Mouse (Mus musculus): Measurements from ENCODE around the gene March2. TPM values are rescaled to one million over a fixed set of nuclear protein-coding genes. Genes with fewer than 3 reads are reported as not detected.

March2 gene
- polyA plus RNA-seq, 1 experiment from 2014 or later = 86.7 TPM

- Histone ChIP-seq H3K27me3 (no peaks in the 10 kb centered on the region), H3K36me3 (peaks cover 11% of the 10 kb centered on the region), H3K4me3 (no peak overlapping the region), H3K4me1 (replicated peaks) (peaks cover 11% of the 10 kb centered on the region; the same call in 1 of the 2 replicates), H3K4me2 (no peak overlapping the region), H3K27ac (replicated peaks) (no peak overlapping the region), H3K9ac (no peak overlapping the region), H3K9me3 (no peaks in the 10 kb centered on the region)
- WGBS = 85% methylated on average over 5 of the region's 5 CpGs
- ATAC-seq (ENCODE audit: low FRiP score, low read depth) = no peak
These were observed 5.2 kb downstream of the March2 start for GRCm38 (mm10) chr17:33713271-33713670.

DNA sequence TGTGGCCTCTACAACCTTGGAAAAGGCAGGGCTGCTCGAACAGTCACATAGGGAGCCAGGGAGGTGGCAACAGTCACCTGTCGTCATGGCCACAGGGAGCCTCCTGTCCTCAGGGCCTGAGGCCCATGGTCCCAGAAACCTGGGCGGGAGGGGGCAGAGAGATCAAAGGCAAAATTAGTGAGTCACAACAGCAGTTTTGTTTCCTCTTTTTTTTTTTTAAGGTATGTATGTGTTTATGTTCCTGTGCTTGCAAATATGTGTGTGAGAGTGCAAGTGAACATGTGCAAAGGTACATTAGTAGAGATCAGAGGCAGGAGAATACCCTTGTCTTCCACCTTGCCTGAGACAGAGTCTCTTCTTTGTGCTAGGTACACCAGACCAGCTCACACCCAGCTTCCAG, 8.6 kb downstream of the March2 start:
- WGBS = 76% methylated on average over 3 of the region's 3 CpGs
- ATAC-seq (ENCODE audit: low FRiP score, low read depth) = no peak
- Histone ChIP-seq H3K4me1 (replicated peaks) (no peaks in the 10 kb centered on the region), H3K36me3 (peaks cover 25% of the 10 kb centered on the region), H3K4me3 (no peak overlapping the region), H3K4me2 (no peak overlapping the region), H3K9ac (no peak overlapping the region), H3K9me3 (no peaks in the 10 kb centered on the region), H3K27me3 (no peaks in the 10 kb centered on the region), H3K27ac (replicated peaks) (no peak overlapping the region)

DNA sequence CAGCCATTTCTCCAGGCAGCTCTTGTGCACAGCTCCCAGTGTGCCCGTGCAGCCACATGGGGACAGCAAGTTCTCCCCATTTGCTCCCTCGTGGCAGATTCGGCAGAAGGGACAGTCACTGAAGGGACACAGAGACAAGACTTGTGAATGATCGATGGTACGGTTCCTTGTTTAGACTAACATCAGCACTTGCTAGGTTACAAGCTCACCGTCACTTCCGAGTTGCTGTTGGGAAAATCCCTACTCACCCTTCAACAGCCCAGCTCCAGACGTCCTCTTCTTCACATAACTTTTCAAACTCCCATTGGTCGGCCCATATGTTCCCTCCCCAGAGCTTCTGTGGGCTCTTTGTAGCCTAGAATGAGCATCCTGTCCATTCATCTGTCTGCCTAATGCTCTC, 15.4 kb downstream of the March2 start:
- peaks cover 40% of the 10 kb centered on the region for H3K36me3 ChIP-seq
- H3K27me3 ChIP-seq = no peaks in the 10 kb centered on the region
- H3K9me3 ChIP-seq = no peaks in the 10 kb centered on the region
- WGBS = 92% methylated on average over 9 of the region's 9 CpGs
- ATAC-seq (ENCODE audit: low FRiP score, low read depth) = no peak
- H3K4me2 ChIP-seq = no peak overlapping the region
- no peak overlapping the region for H3K27ac ChIP-seq (replicated peaks)
- H3K4me3 ChIP-seq = no peak overlapping the region
- H3K4me1 ChIP-seq (replicated peaks) = no peaks in the 10 kb centered on the region
- no peak overlapping the region for H3K9ac ChIP-seq

- Histone ChIP-seq H3K27me3 (no peaks in the 10 kb centered on the region), H3K4me1 (replicated peaks) (no peaks in the 10 kb centered on the region), H3K9ac (no peak overlapping the region), H3K4me3 (no peak overlapping the region), H3K27ac (replicated peaks) (no peak overlapping the region), H3K36me3 (peaks cover 45% of the 10 kb centered on the region), H3K4me2 (no peak overlapping the region), H3K9me3 (no peaks in the 10 kb centered on the region)
- no peak for ATAC-seq (ENCODE audit: low FRiP score, low read depth)
- 89% methylated on average over 1 of the region's 1 CpGs for WGBS
These were observed 16.3 kb downstream of the March2 start for GRCm38 (mm10) chr17:33702178-33702577.

GRCm38 (mm10) chr17:33695471-33695870, 23.0 kb downstream of the March2 start:
- Histone ChIP-seq H3K27ac (replicated peaks) (no peak overlapping the region), H3K4me1 (replicated peaks) (no peaks in the 10 kb centered on the region), H3K4me3 (no peak overlapping the region), H3K36me3 (peaks cover 61% of the 10 kb centered on the region), H3K9ac (no peak overlapping the region), H3K27me3 (no peaks in the 10 kb centered on the region), H3K9me3 (no peaks in the 10 kb centered on the region), H3K4me2 (no peak overlapping the region)
- WGBS = 90% methylated on average over 1 of the region's 1 CpGs
- ATAC-seq (ENCODE audit: low FRiP score, low read depth) = no peak

DNA sequence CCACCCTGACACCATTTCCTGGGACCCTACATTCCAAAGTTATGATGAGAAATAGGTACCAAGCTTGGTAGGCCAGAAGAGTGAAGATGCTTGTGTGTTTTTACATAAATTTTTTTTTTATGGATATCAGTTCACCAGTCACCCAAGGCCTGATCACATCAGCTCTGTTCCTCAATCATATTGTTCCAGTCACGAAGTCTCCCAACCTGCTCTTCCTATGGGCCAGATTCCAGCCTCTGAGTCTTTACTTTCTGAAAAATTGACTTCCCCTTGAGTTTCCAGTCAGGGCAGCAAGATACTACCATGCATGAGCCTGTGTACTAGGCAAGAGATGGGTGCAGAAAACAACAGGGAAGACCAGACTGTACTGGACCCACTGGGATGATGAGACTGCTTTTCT, 31.7 kb downstream of the March2 start, which contains the start of gene Hnrnpm:
Gene Hnrnpm (minus strand): TSS at position 101 of the 400 bp plus-strand sequence.
- no peaks in the 10 kb centered on the region for H3K27me3 ChIP-seq
- peak within 1 kb of the TSS; percentile 62 for H3K4me3 ChIP-seq
- peaks cover 31% of the 10 kb centered on the region for H3K4me1 ChIP-seq (replicated peaks)
- peak within 1 kb of the TSS; percentile 96 for H3K4me2 ChIP-seq
- no peaks in the 10 kb centered on the region for H3K9me3 ChIP-seq
- H3K36me3 ChIP-seq = peaks cover 10% of the 10 kb centered on the region
- WGBS = 91% methylated on average over 1 of the region's 1 CpGs
- H3K9ac ChIP-seq = peak within 1 kb of the TSS; percentile 32; the same call in 1 of the 2 replicates
- no peak for ATAC-seq (ENCODE audit: low FRiP score, low read depth)
- peak within 1 kb of the TSS; percentile 92 for H3K27ac ChIP-seq (replicated peaks)

DNA sequence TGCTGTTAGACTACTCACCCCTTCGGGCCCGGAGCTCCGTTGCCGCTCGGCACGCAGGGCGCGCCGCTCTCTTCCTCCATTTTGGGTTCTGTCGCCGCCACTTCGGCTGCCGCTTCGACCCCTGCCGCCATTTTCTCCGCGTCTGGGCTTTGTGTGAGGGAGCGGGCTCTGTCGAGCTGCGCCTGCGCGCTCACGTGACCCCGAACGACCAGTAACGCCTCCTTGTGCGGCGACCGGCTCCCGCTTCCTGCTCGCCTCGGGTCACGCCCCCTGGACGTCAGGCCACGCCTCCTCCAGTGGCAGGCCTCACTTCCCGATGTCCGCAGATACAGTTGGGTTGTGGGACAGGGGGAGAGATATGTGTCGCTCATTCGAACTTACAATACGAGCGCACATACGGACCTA, 33.2 kb downstream of the March2 start:
- H3K27ac ChIP-seq (replicated peaks) = peak overlapping the region; percentile 92
- H3K4me2 ChIP-seq = peak overlapping the region; percentile 96
- no peaks in the 10 kb centered on the region for H3K9me3 ChIP-seq
- peaks cover 45% of the 10 kb centered on the region for H3K4me1 ChIP-seq (replicated peaks)
- WGBS = 0% methylated on average over 42 of the region's 42 CpGs
- peaks cover 4% of the 10 kb centered on the region; the same call in 1 of the 2 replicates for H3K36me3 ChIP-seq
- H3K9ac ChIP-seq = peak overlapping the region; percentile 79
- H3K4me3 ChIP-seq = peak overlapping the region; percentile 62
- no peaks in the 10 kb centered on the region for H3K27me3 ChIP-seq
- ATAC-seq (ENCODE audit: low FRiP score, low read depth) = peak; percentile 97

DNA sequence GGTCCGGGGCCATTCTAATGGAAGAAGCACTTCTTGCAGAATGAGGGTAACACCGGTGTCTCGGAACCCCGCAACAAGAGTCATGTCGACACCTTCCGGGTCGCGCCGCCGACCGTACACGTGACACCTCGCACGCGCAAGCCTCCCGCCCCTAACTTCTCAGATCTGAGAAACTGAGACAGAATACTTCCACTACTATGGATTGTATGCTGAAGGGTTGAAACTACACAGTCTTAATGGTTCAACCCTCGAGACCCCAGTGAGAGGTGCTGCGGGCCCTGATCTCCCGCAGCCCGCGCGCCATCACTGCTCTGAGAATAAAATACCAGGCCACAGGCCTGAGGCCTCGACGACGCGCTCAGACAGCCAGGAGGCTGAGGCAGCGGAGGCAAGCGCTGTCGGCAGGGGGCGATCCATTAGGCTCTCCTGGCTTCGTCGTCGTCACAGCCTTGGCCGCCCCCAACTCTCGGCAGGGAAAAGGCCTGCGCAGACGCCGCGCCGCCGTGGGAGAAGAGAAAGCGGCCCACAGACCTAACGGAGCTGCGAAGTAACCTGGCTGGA, 33.7 kb downstream of the March2 start:
- Histone ChIP-seq H3K9me3 (no peaks in the 10 kb centered on the region), H3K9ac (peak overlapping the region; percentile 79), H3K36me3 (peaks cover 4% of the 10 kb centered on the region; the same call in 1 of the 2 replicates), H3K27ac (replicated peaks) (peak overlapping the region; percentile 92), H3K4me1 (replicated peaks) (peaks cover 47% of the 10 kb centered on the region), H3K4me2 (peak overlapping the region; percentile 96), H3K27me3 (no peaks in the 10 kb centered on the region), H3K4me3 (peak overlapping the region; percentile 62)
- WGBS = under 1% methylated on average over 39 of the region's 44 CpGs
- peak; percentile 87 for ATAC-seq (ENCODE audit: low FRiP score, low read depth)

GRCm38 (mm10) chr17:33681767-33682166, 36.7 kb downstream of the March2 start:
- Histone ChIP-seq H3K9me3 (no peaks in the 10 kb centered on the region), H3K27me3 (no peaks in the 10 kb centered on the region), H3K4me3 (no peak overlapping the region), H3K4me2 (peak overlapping the region; percentile 96; the same call in 1 of the 2 replicates), H3K36me3 (peaks cover 13% of the 10 kb centered on the region), H3K9ac (no peak overlapping the region), H3K27ac (replicated peaks) (no peak overlapping the region), H3K4me1 (replicated peaks) (peaks cover 49% of the 10 kb centered on the region)
- ATAC-seq (ENCODE audit: low FRiP score, low read depth) = no peak

GRCm38 (mm10) chr17:33678771-33679170, 39.7 kb downstream of the March2 start:
- no peak for ATAC-seq (ENCODE audit: low FRiP score, low read depth)
- no peaks in the 10 kb centered on the region for H3K9me3 ChIP-seq
- no peak overlapping the region for H3K4me2 ChIP-seq
- no peak overlapping the region for H3K27ac ChIP-seq (replicated peaks)
- no peak overlapping the region for H3K9ac ChIP-seq
- no peak overlapping the region for H3K4me3 ChIP-seq
- peaks cover 21% of the 10 kb centered on the region for H3K36me3 ChIP-seq
- H3K4me1 ChIP-seq (replicated peaks) = peaks cover 45% of the 10 kb centered on the region
- H3K27me3 ChIP-seq = no peaks in the 10 kb centered on the region

DNA sequence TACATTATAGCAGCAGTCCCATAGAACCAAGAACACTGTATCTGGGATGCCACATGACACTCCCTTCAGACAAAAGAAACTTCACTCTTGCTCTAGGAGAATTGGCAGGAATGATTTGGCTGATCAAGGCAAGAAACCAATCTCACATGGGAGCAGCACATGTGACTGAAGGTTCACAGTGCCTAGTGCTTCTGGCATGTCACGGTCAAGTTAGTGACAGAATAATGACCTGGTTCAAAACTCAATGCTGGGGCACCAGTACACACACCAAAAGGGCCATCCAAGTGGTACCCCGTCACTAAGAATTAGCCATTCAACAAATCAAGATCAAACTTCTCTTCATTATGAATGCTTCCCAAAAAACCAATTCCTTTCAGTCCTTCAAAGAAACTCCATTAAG, 42.4 kb downstream of the March2 start:
- WGBS = 95% methylated on average over 2 of the region's 2 CpGs
- no peak for ATAC-seq (ENCODE audit: low FRiP score, low read depth)
- H3K27ac ChIP-seq (replicated peaks) = no peak overlapping the region
- no peak overlapping the region for H3K9ac ChIP-seq
- H3K9me3 ChIP-seq = no peaks in the 10 kb centered on the region
- peaks cover 22% of the 10 kb centered on the region for H3K4me1 ChIP-seq (replicated peaks)
- H3K4me3 ChIP-seq = no peak overlapping the region
- H3K36me3 ChIP-seq = peaks cover 17% of the 10 kb centered on the region
- H3K27me3 ChIP-seq = no peaks in the 10 kb centered on the region
- no peak overlapping the region for H3K4me2 ChIP-seq

DNA sequence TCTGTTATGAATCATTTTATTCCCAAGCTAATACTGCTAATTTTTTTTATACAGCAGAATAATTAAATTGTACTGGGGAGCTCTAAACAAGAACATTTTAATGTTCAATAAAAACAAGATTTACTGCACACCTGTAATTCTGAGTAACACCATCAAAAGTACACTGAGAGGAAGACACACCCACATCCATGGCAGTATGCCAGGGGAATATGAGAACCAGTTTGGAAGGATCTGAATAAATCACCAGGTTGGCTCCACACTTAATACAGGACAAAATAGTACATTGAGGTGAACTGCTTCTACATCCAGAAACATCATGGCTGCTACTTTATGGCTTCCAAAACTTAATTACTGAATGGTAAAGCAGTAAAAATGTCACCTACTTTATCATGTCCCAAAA, 43.0 kb downstream of the March2 start:
- Histone ChIP-seq H3K4me3 (no peak overlapping the region), H3K27me3 (no peaks in the 10 kb centered on the region), H3K9ac (no peak overlapping the region), H3K4me2 (no peak overlapping the region), H3K4me1 (replicated peaks) (peaks cover 15% of the 10 kb centered on the region), H3K27ac (replicated peaks) (no peak overlapping the region), H3K36me3 (peaks cover 17% of the 10 kb centered on the region), H3K9me3 (no peaks in the 10 kb centered on the region)
- ATAC-seq (ENCODE audit: low FRiP score, low read depth) = no peak

- H3K4me2 ChIP-seq = no peak overlapping the region
- no peaks in the 10 kb centered on the region for H3K9me3 ChIP-seq
- peaks cover 17% of the 10 kb centered on the region for H3K36me3 ChIP-seq
- ATAC-seq (ENCODE audit: low FRiP score, low read depth) = no peak
- H3K9ac ChIP-seq = no peak overlapping the region
- WGBS = 86% methylated on average over 1 of the region's 1 CpGs
- no peak overlapping the region for H3K27ac ChIP-seq (replicated peaks)
- H3K27me3 ChIP-seq = no peaks in the 10 kb centered on the region
- H3K4me1 ChIP-seq (replicated peaks) = peaks cover 11% of the 10 kb centered on the region
- no peak overlapping the region for H3K4me3 ChIP-seq
These were observed 44.6 kb downstream of the March2 start for GRCm38 (mm10) chr17:33673837-33674236.
